Mouse (Mus musculus) cerebellum, adult 2 months (tissue): ENCODE data around the gene Strip1.

Experiments
- CTCF ChIP-seq: fragments of 200-500 bp; IDR thresholded peaks from 2 replicates; pipeline ENCODE4 v1.5.1; 2011; ENCODE audit warnings: low read depth, mild to moderate bottlenecking, control low read depth, low read length, moderate library complexity, borderline replicate concordance; ENCODE audit not compliant: insufficient read depth
- POLR2A ChIP-seq: fragments of 200-500 bp; IDR thresholded peaks from 2 replicates; pipeline ENCODE4 v1.6.1; 2011; ENCODE audit warnings: low read length, control low read depth, borderline replicate concordance; ENCODE audit not compliant: insufficient read depth

DNA sequence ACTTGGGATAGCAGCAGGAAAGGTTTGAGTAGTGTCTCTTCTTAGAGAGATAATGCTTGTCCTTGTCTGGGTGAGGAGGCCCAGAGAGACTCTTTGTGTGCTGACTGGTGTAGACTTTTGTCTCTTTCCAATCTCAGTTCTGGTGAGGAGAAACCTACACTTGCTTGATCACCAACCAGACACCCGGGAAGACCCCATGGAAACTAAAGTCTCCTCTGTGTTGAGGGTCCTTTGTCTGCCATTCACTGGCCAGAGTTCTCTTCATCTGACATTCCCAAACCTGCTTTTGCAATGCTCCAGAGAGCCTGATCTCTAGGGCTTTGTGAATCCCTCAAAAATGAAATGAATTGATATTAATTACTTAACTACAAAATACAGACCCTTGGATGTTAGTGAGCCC, 47.6 kb downstream of the Strip1 start:
- no peak for TF ChIP-seq POLR2A
- TF ChIP-seq CTCF = no peak
